Mouse (Mus musculus): ENCODE measurements at regions not wholly inside any gene's neighbourhood (a gene's known extent, or its start where the extent isn't known, plus 50 kb on each side); places are given as distances from the start of the nearest gene placed in this dataset.
A peak's percentile ranks its signal among the peaks of the same experiment; 100 is the strongest.
"Not testable (repeated sequence)": the region's sequence is repeated elsewhere in the genome, so short reads cannot be mapped to it uniquely, and the experiment has no call there.

GRCm38 (mm10) chr10:117448783-117449182, 69.0 kb upstream of the Cpsf6 start:
- not testable (repeated sequence) for DNase-seq (ENCODE audit: low spot score in 2 of 2)

- DNase-seq (ENCODE audit: low spot score in 2 of 2) = no peak
These were observed 67.8 kb upstream of the Cpsf6 start for GRCm38 (mm10) chr10:117447626-117448025.

- no peak for DNase-seq (ENCODE audit: low spot score in 2 of 2)
These were observed 67.4 kb upstream of the Cpsf6 start for GRCm38 (mm10) chr10:117447206-117447605.

- DNase-seq (ENCODE audit: low spot score in 2 of 2) = no peak
These were observed 67.0 kb upstream of the Cpsf6 start for GRCm38 (mm10) chr10:117446776-117447175.

- DNase-seq (ENCODE audit: low spot score in 2 of 2) = no peak
These were observed 66.1 kb upstream of the Cpsf6 start for GRCm38 (mm10) chr10:117445801-117446490.

GRCm38 (mm10) chr10:117445181-117445790, 65.5 kb upstream of the Cpsf6 start:
- DNase-seq (ENCODE audit: low spot score in 2 of 2) = no peak

- DNase-seq (ENCODE audit: low spot score in 2 of 2) = no peak
These were observed 64.9 kb upstream of the Cpsf6 start for GRCm38 (mm10) chr10:117444761-117445160.

GRCm38 (mm10) chr10:117443426-117444350, 63.9 kb upstream of the Cpsf6 start:
- DNase-seq (ENCODE audit: low spot score in 2 of 2) = no peak

GRCm38 (mm10) chr10:117441979-117442803, 62.4 kb upstream of the Cpsf6 start:
- DNase-seq (ENCODE audit: low spot score in 2 of 2) = no peak

- DNase-seq (ENCODE audit: low spot score in 2 of 2) = no peak
These were observed 61.5 kb upstream of the Cpsf6 start for GRCm38 (mm10) chr10:117441121-117441978.

GRCm38 (mm10) chr10:117440225-117440976, 60.6 kb upstream of the Cpsf6 start:
- no peak for DNase-seq (ENCODE audit: low spot score in 2 of 2)

- no peak for DNase-seq (ENCODE audit: low spot score in 2 of 2)
These were observed 59.6 kb upstream of the Cpsf6 start for GRCm38 (mm10) chr10:117439206-117440110.

- no peak for DNase-seq (ENCODE audit: low spot score in 2 of 2)
These were observed 58.9 kb upstream of the Cpsf6 start for GRCm38 (mm10) chr10:117438614-117439193.

- no peak for DNase-seq (ENCODE audit: low spot score in 2 of 2)
These were observed 58.2 kb upstream of the Cpsf6 start for GRCm38 (mm10) chr10:117437970-117438369.

- peak in 1 of 2 experiments; percentile 38 for DNase-seq (ENCODE audit: low spot score in 2 of 2)
These were observed 57.3 kb upstream of the Cpsf6 start for GRCm38 (mm10) chr10:117436875-117437715.

GRCm38 (mm10) chr10:117436308-117436874, 56.6 kb upstream of the Cpsf6 start:
- no peak for DNase-seq (ENCODE audit: low spot score in 2 of 2)

GRCm38 (mm10) chr10:117435734-117436121, 55.9 kb upstream of the Cpsf6 start:
- DNase-seq (ENCODE audit: low spot score in 2 of 2) = peak in 1 of 2 experiments; percentile 18

All from right cerebral cortex, postnatal 36 days (tissue).